ENCODE assay signal across 21 mouse cellular contexts in the genomic region with DNA sequence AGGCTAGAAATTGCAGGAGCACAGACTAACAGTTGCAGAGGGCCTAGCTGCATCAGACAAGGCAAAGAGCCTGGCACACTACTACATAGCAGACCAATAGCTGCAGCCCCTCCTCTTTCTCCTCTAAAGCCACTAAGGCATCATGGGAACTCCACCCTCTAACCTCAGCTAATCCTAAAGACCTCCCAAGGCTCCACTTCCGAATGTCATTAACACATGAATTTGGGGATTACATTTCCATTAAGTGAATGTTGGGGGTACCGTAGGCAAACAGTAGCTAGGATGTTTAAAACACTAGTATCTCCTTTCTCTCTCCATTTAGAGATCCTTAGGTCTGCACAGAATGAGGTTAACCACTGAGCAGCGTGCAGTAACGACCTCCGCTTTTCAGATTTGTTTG.
DNase-seq lines count a peak whose midpoint lies in the region; ATAC-seq lines count a peak whose summit lies in the region.
"Had no signal": no experiment of that assay in that cellular context is flagged by ENCODE, and none has a peak within 500 bp of the region (broad histone marks: within the 10 kb centered on the region; RNA-seq: fewer than 3 reads in every experiment).

No protein-coding gene starts in this region.

- 0 out of 2 replicates have a peak overlapping the region, but pooled peaks have one; percentile 21 for H3K9ac ChIP-seq in forebrain, embryonic 13.5 days
- no peak overlapping the region for H3K9ac ChIP-seq in forebrain, embryonic 16.5 days (replicated peaks; ENCODE audit: low read depth, low read length)
- no peak overlapping the region for H3K9ac ChIP-seq in midbrain, embryonic 13.5 days (replicated peaks)
- H3K9ac ChIP-seq in midbrain, embryonic 11.5 days (ENCODE audit: low read length): no peak overlapping the region
- H3K9ac ChIP-seq: embryonic facial prominence, embryonic 15.5 days; hindbrain, embryonic 14.5 days had no signal

- DNase-seq in midbrain, embryonic 11.5 days (ENCODE audit: low spot score, missing footprints): no peak
- peak; percentile 92 for DNase-seq in ES-CJ7 (ENCODE audit: low read depth, low spot score)
- DNase-seq in WW6 (ENCODE audit: low read depth, low spot score): peak; percentile 38
- DNase-seq in right cerebral cortex, postnatal 25 days: no peak
- no peak for DNase-seq in left cerebral cortex, adult 8-10 months (ENCODE audit: low spot score in 2 of 2)
- DNase-seq: adrenal gland, postnatal 14 days; cerebellum, adult 11-12 months; cerebellum, adult 9-10 months; cerebellum, postnatal 25 days; gastrocnemius, postnatal 10 days; heart, adult 18-20 months; heart, postnatal 10 days had no signal

- H3K36me3 ChIP-seq in forebrain, embryonic 13.5 days (ENCODE audit: poor library complexity, severe bottlenecking): no peaks in the 10 kb centered on the region
- no peaks in the 10 kb centered on the region for H3K36me3 ChIP-seq in forebrain, embryonic 16.5 days (ENCODE audit: control insufficient read depth, insufficient read depth)
- no peaks in the 10 kb centered on the region for H3K36me3 ChIP-seq in midbrain, embryonic 13.5 days
- H3K36me3 ChIP-seq in midbrain, embryonic 11.5 days (ENCODE audit: control insufficient read depth, insufficient read depth, low read length): no peaks in the 10 kb centered on the region
- H3K36me3 ChIP-seq: embryonic facial prominence, embryonic 15.5 days; heart, embryonic 10.5 days had no signal

- peaks cover 66% of the 10 kb centered on the region for H3K4me1 ChIP-seq in forebrain, embryonic 13.5 days
- peaks cover 37% of the 10 kb centered on the region for H3K4me1 ChIP-seq in forebrain, embryonic 16.5 days (replicated peaks; ENCODE audit: control insufficient read depth, insufficient read depth, low read length)
- peaks cover 75% of the 10 kb centered on the region for H3K4me1 ChIP-seq in midbrain, embryonic 13.5 days (replicated peaks)
- H3K4me1 ChIP-seq in midbrain, embryonic 11.5 days (ENCODE audit: control insufficient read depth, insufficient read depth, low read length): peaks cover 57% of the 10 kb centered on the region

- H3K4me3 ChIP-seq in forebrain, embryonic 13.5 days: no peak overlapping the region
- no peak overlapping the region for H3K4me3 ChIP-seq in forebrain, embryonic 16.5 days (replicated peaks; ENCODE audit: low read length)
- no peak overlapping the region for H3K4me3 ChIP-seq in midbrain, embryonic 13.5 days (replicated peaks)
- H3K4me3 ChIP-seq in midbrain, embryonic 11.5 days (ENCODE audit: low read depth, low read length): no peak overlapping the region
- H3K4me3 ChIP-seq: embryonic facial prominence, embryonic 15.5 days; erythroblast, embryonic 14.5 days; heart, embryonic 10.5 days had no signal

- no peak for ATAC-seq in forebrain, embryonic 13.5 days
- no peak for ATAC-seq in forebrain, embryonic 16.5 days
- ATAC-seq in midbrain, embryonic 13.5 days: no peak
- ATAC-seq in midbrain, embryonic 11.5 days (ENCODE audit: low FRiP score): no peak
- ATAC-seq: activated CD4-positive, CD25-positive, alpha-beta regulatory T cell, adult 4 months; intestine, embryonic 16.5 days had no signal

- H3K4me2 ChIP-seq in forebrain, embryonic 13.5 days: no peak overlapping the region
- no peak overlapping the region for H3K4me2 ChIP-seq in forebrain, embryonic 16.5 days (ENCODE audit: low read length)
- no peak overlapping the region for H3K4me2 ChIP-seq in midbrain, embryonic 13.5 days (replicated peaks)
- no peak overlapping the region for H3K4me2 ChIP-seq in midbrain, embryonic 11.5 days
- H3K4me2 ChIP-seq: embryonic facial prominence, embryonic 15.5 days; hindbrain, embryonic 14.5 days had no signal

- no peaks in the 10 kb centered on the region for H3K9me3 ChIP-seq in forebrain, embryonic 13.5 days (replicated peaks)
- H3K9me3 ChIP-seq in forebrain, embryonic 16.5 days (ENCODE audit: control insufficient read depth, low read length): no peaks in the 10 kb centered on the region
- H3K9me3 ChIP-seq in midbrain, embryonic 13.5 days: no peaks in the 10 kb centered on the region
- no peaks in the 10 kb centered on the region for H3K9me3 ChIP-seq in midbrain, embryonic 11.5 days (ENCODE audit: control insufficient read depth, low read length)
- H3K9me3 ChIP-seq: embryonic facial prominence, embryonic 15.5 days; heart, embryonic 10.5 days had no signal

- H3K27me3 ChIP-seq in forebrain, embryonic 13.5 days: no peaks in the 10 kb centered on the region
- H3K27me3 ChIP-seq in forebrain, embryonic 16.5 days (replicated peaks; ENCODE audit: control insufficient read depth, insufficient read depth, low read length): no peaks in the 10 kb centered on the region
- no peaks in the 10 kb centered on the region for H3K27me3 ChIP-seq in midbrain, embryonic 13.5 days
- H3K27me3 ChIP-seq in midbrain, embryonic 11.5 days (ENCODE audit: control insufficient read depth, insufficient read depth, low read length): no peaks in the 10 kb centered on the region
- H3K27me3 ChIP-seq: embryonic facial prominence, embryonic 15.5 days had no signal

- 25% methylated on average over 5 of the region's 5 CpGs for WGBS in forebrain, embryonic 13.5 days
- WGBS in forebrain, embryonic 16.5 days: 38% methylated on average over 5 of the region's 5 CpGs
- 29% methylated on average over 5 of the region's 5 CpGs for WGBS in midbrain, embryonic 13.5 days
- 20% methylated on average over 5 of the region's 5 CpGs for WGBS in midbrain, embryonic 11.5 days

- H3K27ac ChIP-seq in forebrain, embryonic 13.5 days: 0 out of 2 replicates have a peak overlapping the region, but pooled peaks have one; percentile 19
- H3K27ac ChIP-seq in forebrain, embryonic 16.5 days (ENCODE audit: low read length): no peak overlapping the region
- H3K27ac ChIP-seq in midbrain, embryonic 13.5 days: peak overlapping the region; percentile 27; the same call in 1 of the 2 replicates
- no peak overlapping the region for H3K27ac ChIP-seq in midbrain, embryonic 11.5 days (ENCODE audit: low read depth, low read length)
- H3K27ac ChIP-seq: embryonic facial prominence, embryonic 15.5 days; heart, embryonic 10.5 days; hindbrain, embryonic 14.5 days had no signal

Comparison
In these comparisons a context has a peak if more than half of its experiments do, and no peak if none do; other contexts are left out.
1. H3K27ac ChIP-seq: peak in forebrain, embryonic 13.5 days (single experiment) and midbrain, embryonic 13.5 days (single experiment); none in forebrain, embryonic 16.5 days (single experiment) and midbrain, embryonic 11.5 days (single experiment).
2. DNase-seq: peak in ES-CJ7 (single experiment) and WW6 (single experiment); none in midbrain, embryonic 11.5 days (single experiment), right cerebral cortex, postnatal 25 days (single experiment) and left cerebral cortex, adult 8-10 months (0 of 2).